Comparison of ENCODE assay signal across 10 mouse cellular contexts in the genomic region with DNA sequence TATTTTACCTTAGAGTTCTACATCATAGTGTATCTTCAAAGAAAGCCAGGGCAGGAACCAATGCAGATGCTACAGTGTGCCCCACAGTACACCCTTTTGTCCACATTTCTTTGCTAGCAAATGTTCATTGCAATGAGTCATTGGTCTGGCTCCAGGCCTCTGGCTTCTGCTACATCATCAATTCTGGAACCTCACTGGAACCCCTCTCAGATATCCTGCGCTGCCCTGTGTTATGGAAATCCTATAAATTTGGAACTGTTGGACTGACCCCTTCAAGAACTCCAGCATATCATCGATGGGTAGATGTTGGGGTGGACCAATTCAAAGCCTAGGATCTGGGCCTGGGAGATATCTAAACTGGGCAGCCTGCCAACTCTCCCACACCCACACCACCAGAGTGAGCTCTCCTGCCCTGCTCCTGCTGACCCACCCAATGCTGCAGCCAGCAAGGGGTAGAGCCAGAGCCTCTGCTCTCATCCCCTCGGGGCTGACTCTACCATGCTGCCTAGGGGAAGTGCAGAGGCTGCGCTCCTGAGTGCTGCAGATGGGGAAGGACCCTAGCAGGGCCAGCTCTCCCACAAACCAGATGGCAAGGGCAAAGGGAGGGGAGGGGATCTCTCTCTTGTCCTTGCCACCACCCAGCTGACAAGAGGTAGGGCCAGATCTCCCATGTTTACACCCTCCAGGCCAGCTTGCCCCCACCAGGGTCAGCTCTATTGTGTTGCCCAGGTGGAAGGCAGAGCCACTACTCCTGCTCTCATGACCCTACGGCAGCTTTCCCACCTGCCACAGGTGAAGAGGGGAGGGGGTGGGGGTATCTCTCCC. TPM values are rescaled to one million over a fixed set of nuclear protein-coding genes. Genes with fewer than 3 reads are reported as not detected.
DNase-seq lines count a peak whose midpoint lies in the region; ATAC-seq and TF ChIP-seq lines count a peak whose summit lies in the region.
"Had no signal": no experiment of that assay in that cellular context is flagged by ENCODE, and none has a peak within 500 bp of the region (broad histone marks: within the 10 kb centered on the region; RNA-seq: fewer than 3 reads in every experiment).

No protein-coding gene starts in this region.

- H3K36me3 ChIP-seq in embryonic facial prominence, embryonic 11.5 days (replicated peaks; ENCODE audit: control insufficient read depth, insufficient read depth, low read depth, low read length) = no peaks in the 10 kb centered on the region
- no peaks in the 10 kb centered on the region for H3K36me3 ChIP-seq in embryonic facial prominence, embryonic 10.5 days (replicated peaks)
- peaks cover 23% of the 10 kb centered on the region for H3K36me3 ChIP-seq in E14TG2a.4 (ENCODE audit: insufficient read depth, low read length)

- no peak overlapping the region for H3K4me2 ChIP-seq in embryonic facial prominence, embryonic 11.5 days (ENCODE audit: low read depth, low read length)

- ATAC-seq in embryonic facial prominence, embryonic 11.5 days (replicated peaks; ENCODE audit: insufficient number of reproducible peaks, low FRiP score, low TSS enrichment, low read depth) = peak; percentile 48; the same call in 1 of the 2 replicates
- no peak for ATAC-seq in megakaryocyte, adult 5-6 weeks (ENCODE audit: poor library complexity, severe bottlenecking)
- ATAC-seq in activated CD4-positive, CD25-positive, alpha-beta regulatory T cell, adult 4 months = no peak

- H3K4me3 ChIP-seq in embryonic facial prominence, embryonic 11.5 days (ENCODE audit: low read depth, low read length) = no peak overlapping the region
- no peak overlapping the region for H3K4me3 ChIP-seq in embryonic facial prominence, embryonic 10.5 days
- peak overlapping the region; percentile 77 for H3K4me3 ChIP-seq in E14TG2a.4 (replicated peaks; ENCODE audit: low read length)
- H3K4me3 ChIP-seq: erythroblast, embryonic 14.5 days had no signal

- DNase-seq in embryonic facial prominence, embryonic 11.5 days (ENCODE audit: low spot score) = no peak
- DNase-seq in embryonic facial prominence, embryonic 10.5 days (ENCODE audit: low spot score) = no peak
- DNase-seq in fibroblast of lung, adult 2 months (ENCODE audit: low read depth) = peak; percentile 64
- DNase-seq in lung, postnatal 14 days = peak; percentile 40
- no peak for DNase-seq in retina, embryonic 14.5 days (ENCODE audit: low spot score)
- DNase-seq: adrenal gland, postnatal 14 days had no signal

- no peak for TF ChIP-seq CTCF in E14TG2a.4 (conservative IDR thresholded peaks at IDR 0.05; ENCODE audit: low read length)

- no peak overlapping the region for H3K27ac ChIP-seq in embryonic facial prominence, embryonic 11.5 days (replicated peaks; ENCODE audit: low read depth, low read length)
- no peak overlapping the region for H3K27ac ChIP-seq in embryonic facial prominence, embryonic 10.5 days (replicated peaks)

- H3K9ac ChIP-seq in embryonic facial prominence, embryonic 11.5 days (replicated peaks; ENCODE audit: low read length) = no peak overlapping the region

- no peaks in the 10 kb centered on the region for H3K4me1 ChIP-seq in embryonic facial prominence, embryonic 11.5 days (ENCODE audit: control insufficient read depth, insufficient read depth, low read length)
- H3K4me1 ChIP-seq in embryonic facial prominence, embryonic 10.5 days = no peaks in the 10 kb centered on the region
- H3K4me1 ChIP-seq in E14TG2a.4 (replicated peaks; ENCODE audit: low read depth, low read length) = peaks cover 47% of the 10 kb centered on the region

- no peaks in the 10 kb centered on the region for H3K27me3 ChIP-seq in embryonic facial prominence, embryonic 11.5 days (ENCODE audit: control insufficient read depth, insufficient read depth, low read length)
- no peaks in the 10 kb centered on the region for H3K27me3 ChIP-seq in embryonic facial prominence, embryonic 10.5 days (replicated peaks; ENCODE audit: low read depth, poor library complexity, severe bottlenecking)
- H3K27me3 ChIP-seq in E14TG2a.4 (ENCODE audit: insufficient read depth, low read length) = no peaks in the 10 kb centered on the region

- no peaks in the 10 kb centered on the region for H3K9me3 ChIP-seq in embryonic facial prominence, embryonic 11.5 days (replicated peaks; ENCODE audit: control insufficient read depth, low read length)
- H3K9me3 ChIP-seq in embryonic facial prominence, embryonic 10.5 days = no peaks in the 10 kb centered on the region
- no peaks in the 10 kb centered on the region for H3K9me3 ChIP-seq in E14TG2a.4 (ENCODE audit: low read length)

- 79% methylated on average over 5 of the region's 5 CpGs for WGBS in embryonic facial prominence, embryonic 11.5 days
- 82% methylated on average over 5 of the region's 5 CpGs for WGBS in embryonic facial prominence, embryonic 10.5 days

RNA-seq across cellular contexts. Expression of a gene that starts 16.4 kb away (rescaled TPM):
- polyA plus RNA-seq in embryonic facial prominence, embryonic 11.5 days (2014; fragmentation: Nextera tagmentation; extraction: Ambion mirVana) = 0.17 TPM in 1 of 2 replicates, not detected in the other
- 0.11 and 0.24 TPM in 2 replicates for polyA plus RNA-seq in embryonic facial prominence, embryonic 10.5 days (2016; fragmentation: Nextera tagmentation; extraction: Ambion mirVana)
- not detected in 2 replicates for total RNA-seq in megakaryocyte, adult 5-6 weeks (2015)
- not detected in 2 replicates for total RNA-seq in megakaryocyte, adult 5-6 weeks (2017)
- not detected for polyA plus RNA-seq in activated CD4-positive, CD25-positive, alpha-beta regulatory T cell, adult 4 months (2017; shearing (Covaris generic))
- polyA plus RNA-seq: erythroblast, embryonic 14.5 days had no signal

RNA-seq across cellular contexts. Expression of a gene that starts 23.7 kb away (rescaled TPM):
- 0.94 and 1.7 TPM in 2 replicates for polyA plus RNA-seq in embryonic facial prominence, embryonic 11.5 days (2014; fragmentation: Nextera tagmentation; extraction: Ambion mirVana)
- polyA plus RNA-seq in embryonic facial prominence, embryonic 10.5 days (2016; fragmentation: Nextera tagmentation; extraction: Ambion mirVana) = 3.0 and 3.6 TPM in 2 replicates
- not detected in 2 replicates for total RNA-seq in megakaryocyte, adult 5-6 weeks (2015)
- total RNA-seq in megakaryocyte, adult 5-6 weeks (2017) = not detected in 2 replicates
- not detected for polyA plus RNA-seq in activated CD4-positive, CD25-positive, alpha-beta regulatory T cell, adult 4 months (2017; shearing (Covaris generic))
- total RNA-seq: adrenal gland, postnatal 14 days had no signal

RNA-seq across cellular contexts. Expression of a gene that starts 41.2 kb away (rescaled TPM):
- not detected in 2 replicates for polyA plus RNA-seq in embryonic facial prominence, embryonic 11.5 days (2014; fragmentation: Nextera tagmentation; extraction: Ambion mirVana)
- polyA plus RNA-seq in embryonic facial prominence, embryonic 10.5 days (2016; fragmentation: Nextera tagmentation; extraction: Ambion mirVana) = not detected in 2 replicates
- total RNA-seq in megakaryocyte, adult 5-6 weeks (2015) = 1.2 and 2.5 TPM in 2 replicates
- 0.89 and 1.2 TPM in 2 replicates for total RNA-seq in megakaryocyte, adult 5-6 weeks (2017)
- under 1 TPM in 1 of 2 experiments, not detected in 1; 0.73 TPM for polyA plus RNA-seq in activated CD4-positive, CD25-positive, alpha-beta regulatory T cell, adult 4 months (2017; shearing (Covaris generic))
- polyA plus RNA-seq: erythroblast, embryonic 14.5 days had no signal

RNA-seq across cellular contexts. Expression of a gene that starts 51.7 kb away (rescaled TPM):
- polyA plus RNA-seq in embryonic facial prominence, embryonic 11.5 days (2014; fragmentation: Nextera tagmentation; extraction: Ambion mirVana) = 84.3 and 88.8 TPM in 2 replicates
- 97.6 and 99.9 TPM in 2 replicates for polyA plus RNA-seq in embryonic facial prominence, embryonic 10.5 days (2016; fragmentation: Nextera tagmentation; extraction: Ambion mirVana)
- 12.0 and 16.7 TPM in 2 replicates for total RNA-seq in megakaryocyte, adult 5-6 weeks (2015)
- 17.3 and 17.7 TPM in 2 replicates for total RNA-seq in megakaryocyte, adult 5-6 weeks (2017)
- polyA plus RNA-seq in activated CD4-positive, CD25-positive, alpha-beta regulatory T cell, adult 4 months (2017; shearing (Covaris generic)) = 1 to 10 TPM; 5.5 to 6.4 TPM

Comparison
In these comparisons a context has a peak if more than half of its experiments do, and no peak if none do; other contexts are left out.
1. DNase-seq: peak in fibroblast of lung, adult 2 months (single experiment) and lung, postnatal 14 days (single experiment); none in embryonic facial prominence, embryonic 11.5 days (single experiment), embryonic facial prominence, embryonic 10.5 days (single experiment) and retina, embryonic 14.5 days (single experiment).